Mouse (Mus musculus): Measurements from ENCODE around the gene Nfix.

Nfix gene

DNA sequence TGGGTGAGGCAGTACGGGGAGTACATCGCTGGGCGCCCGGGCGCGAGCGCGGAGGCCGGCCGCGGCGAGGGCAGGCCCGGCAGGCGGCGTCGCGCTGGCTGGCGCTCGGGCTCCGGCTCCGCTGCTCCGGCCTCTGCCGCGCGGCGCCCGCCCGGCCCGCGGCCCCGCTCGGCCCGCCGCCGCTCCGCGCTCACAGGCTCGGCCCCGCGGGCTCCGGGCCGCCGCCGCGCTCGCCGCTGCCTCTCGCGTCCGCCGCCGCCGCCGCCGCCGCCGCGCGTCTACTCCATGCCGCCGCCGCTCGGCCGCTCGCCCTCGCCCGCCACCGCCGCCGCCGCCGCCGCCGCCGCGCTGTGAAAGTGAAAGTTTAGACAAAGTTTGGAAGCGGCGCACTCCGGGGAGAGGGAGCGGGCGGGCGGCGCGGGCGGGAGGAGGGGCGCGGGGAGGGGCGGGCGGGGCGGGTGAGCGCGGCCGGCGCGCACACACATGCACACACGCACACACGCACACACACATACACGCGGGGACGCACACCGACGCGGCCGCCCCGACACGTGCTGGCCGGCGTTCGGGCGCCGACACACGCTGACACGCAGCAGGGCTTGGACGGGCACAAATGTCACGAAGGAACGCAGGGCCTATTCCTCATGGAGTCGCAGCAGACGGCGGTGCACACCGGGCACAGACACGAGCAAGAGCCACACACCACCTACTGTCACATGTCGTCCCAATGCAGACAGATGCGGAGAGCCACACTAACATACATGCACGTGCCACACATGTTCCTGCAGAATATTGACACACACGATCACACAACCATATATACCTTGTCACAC, at the start of gene Nfix:
TSS of gene Nfix (minus strand) at position 346 of the 833 bp plus-strand sequence.
- peak; percentile 82 for DNase-seq

DNA sequence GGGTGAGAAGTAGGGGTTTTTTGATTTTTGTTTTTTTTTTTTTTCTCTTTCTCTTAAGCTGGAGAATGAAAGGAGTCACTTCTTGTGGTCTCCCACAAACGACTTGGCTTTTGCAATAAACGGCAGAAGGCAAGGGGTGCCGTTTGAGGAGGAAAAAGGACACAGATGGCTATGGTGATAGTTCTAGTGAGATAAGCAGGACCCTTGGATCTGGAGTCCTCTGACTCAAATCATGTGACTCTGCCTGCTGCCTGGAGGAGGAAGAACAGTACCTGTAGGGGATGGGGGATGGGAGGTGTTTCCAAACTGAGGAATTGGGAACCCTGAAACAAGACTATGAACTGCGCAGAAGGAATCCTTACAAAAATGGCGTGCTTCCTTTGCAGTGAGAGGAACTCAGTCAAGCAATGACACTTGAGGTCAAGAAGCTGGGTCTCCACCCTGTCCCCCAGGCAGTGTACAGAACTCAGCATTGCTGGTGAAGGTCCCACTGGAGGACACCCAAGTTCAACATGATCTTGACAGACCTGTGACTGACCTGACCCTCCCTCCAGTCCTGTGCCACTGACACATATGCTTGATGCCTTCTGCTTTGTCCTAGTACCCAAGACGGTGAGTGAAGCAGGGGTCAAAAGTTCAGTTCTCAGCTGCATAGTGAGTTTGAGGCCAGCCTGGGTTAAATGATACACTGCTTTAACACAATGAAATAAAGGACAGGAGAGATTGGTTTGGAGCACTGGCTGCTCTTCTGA, 47.7 kb upstream of the Nfix start:
- no peak for DNase-seq

DNA sequence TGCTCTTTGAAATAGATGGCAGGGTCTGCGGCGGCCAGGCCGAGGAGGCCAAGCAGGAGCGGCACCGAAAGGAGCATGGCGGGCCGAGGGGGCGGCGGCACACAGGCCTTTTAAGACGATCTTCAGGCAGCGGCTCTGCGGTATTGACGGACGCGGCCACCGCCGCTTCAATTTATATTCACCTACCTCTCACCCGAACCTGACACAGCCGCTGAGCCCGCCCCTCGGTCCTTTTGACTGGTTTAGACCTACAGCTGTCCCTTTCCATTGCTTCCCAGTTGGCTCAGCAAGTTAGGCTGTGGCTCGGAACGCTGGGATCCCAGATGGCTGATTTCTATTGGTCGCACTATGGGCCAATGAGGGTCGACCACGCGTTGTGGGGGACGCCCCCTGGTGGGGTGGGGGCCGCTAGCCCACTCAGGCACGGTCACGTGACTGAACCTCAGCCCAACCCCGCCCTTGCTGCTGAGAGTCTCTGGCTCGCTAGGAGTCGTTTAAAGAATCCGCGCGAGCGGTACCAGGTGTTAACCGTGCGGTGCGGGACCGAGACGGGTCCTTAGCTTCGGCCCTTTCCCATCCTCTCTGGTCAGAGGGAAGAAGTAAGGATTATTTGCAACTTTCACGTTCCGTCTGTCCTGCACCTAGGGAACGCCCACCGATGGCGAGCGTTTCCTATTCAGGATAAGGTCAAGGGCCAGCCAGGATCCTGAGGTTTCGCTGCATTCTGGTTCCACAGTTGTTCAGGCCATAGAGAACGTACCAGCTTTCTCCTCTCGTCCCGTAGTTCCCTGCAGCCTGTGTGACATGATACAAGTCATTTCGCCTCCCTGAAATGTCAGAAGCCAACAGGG, 46.8 kb upstream of the Nfix start, which contains the start of gene Calr:
TSS of gene Calr (minus strand) at position 213 of the 851 bp plus-strand sequence.
- peak; percentile 100 for DNase-seq

DNA sequence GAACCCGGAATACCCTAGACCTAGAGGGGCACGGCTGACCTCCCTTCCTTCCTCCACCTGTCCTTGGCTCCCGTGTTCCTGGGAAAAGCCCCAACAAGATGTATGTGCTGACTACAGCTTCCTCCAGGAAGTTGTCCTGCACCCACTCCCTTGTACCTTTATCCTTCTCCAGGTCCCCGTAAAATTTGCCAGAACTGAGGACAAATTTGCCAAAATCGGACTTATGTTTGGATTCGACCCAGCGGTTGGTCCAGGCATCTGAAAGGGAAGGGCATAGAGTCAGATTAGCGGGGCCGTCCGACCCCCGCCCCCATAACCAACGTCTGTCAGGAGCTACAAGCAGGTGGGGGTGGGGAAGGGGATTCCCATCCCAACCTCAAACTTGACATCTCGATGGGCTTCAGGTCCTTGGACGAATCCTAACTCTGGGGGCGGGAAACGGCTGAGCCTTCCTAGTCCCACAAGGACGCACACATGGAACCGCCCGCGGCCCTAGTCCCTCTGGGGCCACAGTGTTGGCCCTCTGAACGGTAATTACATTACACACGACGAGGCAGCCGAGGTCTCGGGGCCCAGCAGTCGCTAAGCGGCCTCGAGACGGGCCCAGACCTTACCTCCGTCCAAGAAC, 46.1 kb upstream of the Nfix start:
- DNase-seq = no peak

DNA sequence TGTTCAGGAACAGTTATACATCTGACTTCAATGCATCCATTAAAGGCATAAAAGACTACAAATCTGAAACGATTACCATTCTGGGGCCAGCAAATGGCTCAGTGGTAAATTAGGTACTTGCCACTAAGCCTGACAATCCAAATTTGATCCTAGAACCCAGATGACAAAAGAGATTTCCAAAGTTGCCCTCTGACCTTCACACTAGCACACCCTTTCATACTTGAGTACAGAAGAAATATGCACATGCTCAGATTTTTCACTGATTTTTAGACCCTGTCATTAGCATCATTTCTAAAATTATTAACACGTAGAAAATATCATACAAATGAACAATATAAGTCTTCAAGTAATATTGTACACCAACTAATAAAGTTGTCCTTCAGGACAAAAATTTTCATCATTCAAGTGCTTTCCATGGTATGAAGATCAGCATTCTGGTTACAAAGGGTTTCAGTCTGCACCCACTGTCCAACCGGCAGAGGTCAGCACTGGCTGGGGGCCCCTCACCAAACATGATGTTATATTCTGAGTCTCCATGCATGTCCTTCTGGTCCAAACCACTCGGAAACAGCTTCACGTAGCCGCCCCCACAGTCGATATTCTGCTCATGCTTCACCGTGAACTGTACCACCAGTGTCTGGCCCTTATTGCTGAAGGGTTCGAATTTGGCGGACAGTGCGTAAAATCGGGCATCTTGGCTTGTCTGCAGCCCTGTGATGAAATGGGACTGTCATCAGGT, 45.4 kb upstream of the Nfix start:
- DNase-seq = peak; percentile 70

DNA sequence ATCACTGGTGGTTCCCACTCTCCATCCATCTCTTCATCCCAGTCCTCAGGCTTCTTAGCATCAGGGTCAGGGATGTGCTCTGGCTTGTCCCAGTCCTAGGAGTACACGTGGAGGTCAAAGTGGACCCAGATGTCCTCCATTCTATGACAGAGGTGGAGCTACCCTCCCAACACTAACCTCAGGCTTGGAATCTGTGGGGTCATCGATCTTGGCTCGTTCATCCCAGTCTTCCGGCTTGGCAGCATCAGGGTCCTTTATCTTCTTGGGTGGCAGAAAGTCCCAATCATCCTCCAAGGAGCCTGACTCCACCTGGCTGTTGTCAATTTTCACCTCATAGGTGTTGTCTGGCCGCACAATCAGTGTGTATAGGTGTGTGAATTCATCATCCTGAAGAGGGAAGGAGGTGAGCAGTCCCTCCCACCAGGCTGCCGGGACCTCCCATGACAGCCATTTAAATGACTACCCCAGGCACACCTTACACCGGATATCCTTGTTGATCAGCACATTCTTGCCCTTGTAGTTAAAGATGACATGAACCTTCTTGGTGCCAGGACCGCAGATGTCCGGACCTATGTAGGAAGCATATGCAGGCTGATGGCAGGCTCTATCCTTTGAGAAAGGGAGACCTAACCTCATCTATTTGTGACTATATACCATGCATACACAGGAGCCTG, 44.4 kb upstream of the Nfix start:
- no peak for DNase-seq

DNA sequence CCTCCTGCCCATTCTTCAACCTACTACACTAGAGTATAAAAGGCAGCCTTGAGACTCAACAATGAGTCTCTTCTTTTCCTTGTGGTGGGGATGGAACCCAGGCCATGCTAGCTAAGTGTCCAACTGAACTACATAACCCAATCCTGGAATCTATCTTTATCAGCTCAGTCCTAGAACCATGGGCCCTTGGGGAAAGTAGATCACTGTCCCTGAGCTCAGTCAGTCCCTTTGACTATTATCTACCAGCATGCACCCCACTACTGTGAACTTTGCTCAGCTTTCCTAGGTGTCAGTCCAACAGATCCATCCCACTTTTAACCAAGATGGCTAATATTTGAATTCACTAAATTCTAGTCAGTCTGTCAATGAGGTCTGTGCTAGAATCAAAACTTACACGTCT, 41.4 kb upstream of the Nfix start:
- DNase-seq = no peak

DNA sequence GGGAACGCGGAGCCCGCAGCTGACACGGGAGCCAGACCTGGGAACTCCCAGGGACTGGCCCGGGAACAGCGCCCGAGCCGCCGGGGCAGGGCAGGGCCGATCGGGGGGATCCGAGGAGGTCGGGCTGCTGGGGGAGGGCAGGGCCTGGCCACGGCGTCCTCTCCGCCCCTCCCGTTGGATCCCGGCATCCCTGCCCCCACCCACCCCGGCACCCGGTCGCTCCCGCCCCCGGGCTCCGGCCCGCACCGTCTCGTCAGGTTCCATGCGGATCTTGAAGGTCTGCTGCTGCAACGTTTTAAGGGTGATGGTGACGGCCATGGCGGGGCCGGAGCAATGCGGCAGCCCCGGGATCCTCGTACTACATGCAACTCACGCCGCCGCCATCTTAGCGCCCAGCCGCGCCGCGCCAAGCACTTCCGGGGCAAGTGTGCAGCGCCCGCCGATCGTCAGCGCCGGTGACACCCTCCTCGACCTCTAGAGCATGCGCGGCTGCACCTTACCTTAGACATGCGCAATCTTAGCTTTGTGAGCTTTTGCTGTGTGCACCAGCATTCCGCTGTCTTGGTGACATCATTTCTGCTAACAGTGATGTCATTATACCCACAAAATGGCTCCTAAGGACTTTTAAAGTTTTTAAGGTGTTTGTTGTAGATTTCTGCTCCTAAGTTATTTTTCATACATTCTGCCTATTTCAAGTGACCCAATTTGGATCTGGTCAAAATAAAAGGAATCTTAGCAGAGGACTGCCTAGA, 40.3 kb upstream of the Nfix start, which contains the start of gene Rad23a:
TSS of gene Rad23a (minus strand) at position 418 of the 752 bp plus-strand sequence.
- peak; percentile 94 for DNase-seq

DNA sequence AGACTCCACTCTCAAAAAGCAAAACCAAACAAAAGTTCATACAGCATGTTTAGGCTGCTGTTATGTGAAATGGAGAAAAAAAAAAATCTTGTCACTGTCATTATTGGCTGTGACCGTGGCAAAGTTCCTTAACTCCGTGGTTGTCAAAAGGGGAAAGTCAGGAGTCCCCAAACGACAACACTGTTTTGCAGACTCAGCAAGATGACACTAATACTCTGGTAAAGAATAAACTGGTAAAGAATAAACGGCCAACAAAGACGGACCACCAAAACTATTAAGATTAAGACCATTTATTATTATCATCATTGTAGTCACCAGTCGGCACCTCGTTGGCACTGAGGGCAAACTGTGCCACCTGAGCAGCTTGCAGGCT, 39.7 kb upstream of the Nfix start:
- DNase-seq = no peak

DNA sequence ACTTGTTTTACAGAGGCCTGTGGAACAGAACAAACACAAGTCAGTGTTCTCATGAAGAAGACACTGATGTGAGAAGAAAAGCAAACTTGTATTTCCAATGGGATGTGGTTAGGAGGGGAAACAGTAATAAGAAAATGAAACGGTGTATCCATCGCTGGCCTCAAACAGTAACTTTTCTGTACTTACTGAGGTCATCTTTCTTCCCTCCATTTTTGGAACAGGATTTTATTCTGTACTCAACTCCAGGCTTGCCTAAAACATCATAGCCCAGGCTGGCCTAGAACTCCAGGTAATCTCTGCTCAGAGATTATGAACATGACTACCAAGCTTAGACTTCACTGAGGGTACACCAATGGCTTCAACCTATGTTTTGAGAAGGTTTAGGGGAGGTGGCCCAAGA, 39.3 kb upstream of the Nfix start:
- no peak for DNase-seq

DNA sequence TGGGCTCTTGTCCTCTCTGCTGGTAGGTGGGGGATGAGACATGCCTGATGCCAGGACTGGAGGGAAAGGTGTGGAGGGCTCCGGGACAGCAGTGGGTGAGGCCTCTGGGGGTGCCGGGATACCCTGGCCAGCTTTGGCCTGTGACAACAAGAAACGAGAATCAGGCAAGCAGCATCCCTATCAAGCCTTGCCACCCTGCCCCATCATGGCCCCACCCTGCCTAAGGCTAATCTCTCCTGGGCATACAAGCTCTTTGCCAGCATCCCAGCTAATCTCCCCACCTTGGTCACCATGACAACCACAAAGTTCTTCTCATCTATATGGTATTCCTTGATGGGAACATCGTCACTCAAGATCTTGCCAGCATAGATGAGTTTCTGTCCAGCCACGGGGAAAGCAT, 38.4 kb upstream of the Nfix start:
- DNase-seq = no peak

DNA sequence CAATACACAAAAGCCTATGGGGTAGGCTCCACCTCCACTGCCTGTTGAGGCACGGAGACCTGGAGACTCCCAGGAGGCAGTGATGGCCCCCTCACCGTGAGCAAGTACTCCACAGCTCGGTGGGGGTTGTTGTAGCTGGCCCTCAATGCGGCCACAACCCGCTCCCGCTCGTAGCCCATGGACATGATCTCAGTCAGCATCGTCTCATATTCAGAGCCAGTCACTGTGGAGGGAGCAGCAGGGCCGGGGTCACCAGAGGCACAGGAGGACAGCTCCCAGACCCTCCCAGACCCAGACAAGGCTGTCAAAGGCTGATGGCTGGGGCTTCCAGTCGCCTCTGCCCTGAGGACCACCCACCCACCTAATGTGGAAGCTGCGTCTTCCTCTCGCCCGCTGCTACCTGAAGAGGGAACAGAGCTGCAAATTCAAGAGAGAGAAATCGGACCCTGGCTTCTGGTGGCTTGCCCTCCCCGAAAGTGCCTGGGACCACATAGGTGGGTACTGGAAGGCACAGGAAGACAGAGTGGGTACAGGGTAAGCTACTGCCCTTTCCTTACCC, 37.8 kb upstream of the Nfix start:
- no peak for DNase-seq

DNA sequence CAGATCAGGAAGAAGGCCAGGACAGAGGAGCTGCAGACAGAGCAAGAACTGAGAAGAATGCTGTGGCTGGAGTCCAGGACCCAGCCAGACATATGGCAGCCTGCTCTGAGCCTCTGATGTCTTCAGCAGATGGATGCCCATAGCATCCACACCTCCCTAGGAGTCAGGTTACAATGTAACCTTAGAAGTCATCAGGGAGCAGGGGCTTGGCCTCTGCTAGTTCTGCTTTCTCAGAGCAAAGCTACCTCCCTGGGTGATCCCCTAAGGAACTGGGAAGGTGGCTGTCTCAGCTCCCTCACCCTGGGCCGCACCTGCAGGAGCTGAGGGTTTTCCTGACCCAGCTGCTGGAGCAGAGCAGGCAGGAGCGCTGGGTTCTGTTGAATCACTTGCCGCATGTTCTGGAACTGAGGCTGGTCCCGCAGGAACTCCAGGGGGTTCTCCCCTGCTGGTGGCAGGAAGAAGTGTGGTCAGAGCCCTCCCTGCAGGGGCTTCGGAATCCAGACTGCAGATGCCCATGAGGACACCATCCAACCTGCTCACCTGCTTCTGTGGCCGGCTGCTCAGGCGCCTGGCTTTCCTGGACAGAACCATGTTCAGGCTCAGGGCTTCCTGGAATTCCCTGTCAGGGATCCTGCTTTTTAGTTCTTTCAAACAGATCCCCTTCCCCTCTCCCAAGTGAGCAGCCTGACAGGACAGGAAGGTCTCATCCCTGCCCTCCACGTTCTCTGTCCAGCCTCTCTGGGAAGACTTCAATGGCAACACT, 37.2 kb upstream of the Nfix start:
- DNase-seq = no peak

DNA sequence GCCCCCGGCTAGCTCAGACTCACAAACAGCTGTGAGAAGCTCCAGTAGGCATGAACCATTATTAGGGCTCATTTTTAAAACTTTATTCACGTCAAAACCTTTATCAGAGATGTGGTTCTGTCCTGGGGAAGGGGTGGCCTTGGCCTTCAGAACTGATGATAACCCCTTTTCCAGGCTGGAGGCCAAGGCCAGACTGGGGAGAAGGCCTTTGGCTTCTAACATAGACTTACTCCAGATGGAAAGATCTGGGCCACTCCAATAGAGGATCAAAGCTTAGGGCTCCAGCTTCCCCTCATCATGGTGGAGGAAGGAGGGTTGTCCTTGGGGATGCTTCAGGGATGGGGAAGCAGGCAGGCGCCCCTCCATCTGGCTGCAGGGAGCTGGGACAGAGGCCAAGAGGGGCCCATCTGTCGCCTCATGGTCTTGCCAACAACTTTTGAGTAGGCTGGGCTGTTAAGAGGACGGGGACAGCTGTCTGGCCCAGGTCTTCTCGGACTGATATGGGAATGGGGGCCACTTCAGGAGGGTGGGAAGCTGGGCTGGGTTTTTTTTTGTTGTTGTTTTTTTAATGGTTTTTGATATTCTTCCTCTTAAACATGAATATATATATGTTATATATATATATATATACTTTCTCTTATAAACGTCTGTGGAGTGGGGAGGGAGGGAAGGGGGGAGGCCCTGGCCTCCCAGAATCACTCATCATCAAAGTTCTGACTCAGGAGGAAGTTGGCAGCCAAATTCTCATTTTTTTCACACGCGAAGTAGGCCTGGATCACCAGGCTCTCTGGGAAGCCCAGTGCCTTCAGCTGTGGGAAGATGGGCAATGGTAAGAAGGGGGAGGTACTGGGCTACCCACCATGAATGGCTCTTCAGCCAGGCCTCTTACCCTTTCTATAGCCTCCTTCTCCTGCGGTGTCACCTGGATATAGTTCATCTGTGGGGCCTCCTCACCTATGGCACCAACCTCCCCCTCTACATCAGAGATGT, 35.0 kb upstream of the Nfix start:
- DNase-seq = peak; percentile 41

DNA sequence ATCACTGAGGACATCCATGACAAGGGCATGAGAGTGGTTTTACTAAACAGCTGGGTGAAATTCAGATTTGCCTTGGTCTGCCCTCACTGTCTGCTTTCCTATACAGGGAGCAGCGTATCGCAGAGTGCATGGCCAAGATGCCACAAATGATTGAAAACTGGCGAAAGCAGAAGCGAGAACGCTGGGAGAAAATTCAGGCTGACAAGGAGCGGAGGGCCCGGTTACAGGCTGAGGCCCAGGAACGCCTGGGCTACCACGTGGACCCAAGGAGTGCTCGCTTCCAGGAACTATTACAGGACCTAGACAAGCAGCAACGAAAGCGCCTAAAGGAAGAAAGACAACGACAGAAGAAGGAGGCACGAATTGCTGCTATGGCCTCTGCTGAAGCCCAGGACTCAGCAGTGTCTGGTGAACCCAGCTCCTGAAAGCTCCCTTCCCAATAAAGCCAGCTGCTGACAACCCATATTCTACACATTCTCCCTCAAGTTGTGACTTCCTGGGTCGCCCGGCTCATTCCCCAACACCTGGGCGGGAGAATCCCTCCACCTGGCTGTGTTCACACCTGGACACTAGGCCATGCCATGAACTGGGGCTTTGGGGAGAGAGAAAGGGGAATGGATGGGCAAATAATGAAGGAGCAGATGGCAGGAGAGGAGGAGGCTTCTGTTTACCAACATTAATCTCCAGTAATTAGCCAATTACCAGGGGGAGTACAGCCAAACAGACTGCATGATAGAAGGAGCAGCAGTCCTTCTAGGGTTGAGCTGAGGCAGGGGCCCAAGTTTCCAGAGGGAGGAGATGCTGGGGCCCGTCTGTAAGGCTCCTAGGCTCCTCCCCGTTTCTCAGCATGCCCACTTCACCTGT, 34.1 kb upstream of the Nfix start:
- no peak for DNase-seq

DNA sequence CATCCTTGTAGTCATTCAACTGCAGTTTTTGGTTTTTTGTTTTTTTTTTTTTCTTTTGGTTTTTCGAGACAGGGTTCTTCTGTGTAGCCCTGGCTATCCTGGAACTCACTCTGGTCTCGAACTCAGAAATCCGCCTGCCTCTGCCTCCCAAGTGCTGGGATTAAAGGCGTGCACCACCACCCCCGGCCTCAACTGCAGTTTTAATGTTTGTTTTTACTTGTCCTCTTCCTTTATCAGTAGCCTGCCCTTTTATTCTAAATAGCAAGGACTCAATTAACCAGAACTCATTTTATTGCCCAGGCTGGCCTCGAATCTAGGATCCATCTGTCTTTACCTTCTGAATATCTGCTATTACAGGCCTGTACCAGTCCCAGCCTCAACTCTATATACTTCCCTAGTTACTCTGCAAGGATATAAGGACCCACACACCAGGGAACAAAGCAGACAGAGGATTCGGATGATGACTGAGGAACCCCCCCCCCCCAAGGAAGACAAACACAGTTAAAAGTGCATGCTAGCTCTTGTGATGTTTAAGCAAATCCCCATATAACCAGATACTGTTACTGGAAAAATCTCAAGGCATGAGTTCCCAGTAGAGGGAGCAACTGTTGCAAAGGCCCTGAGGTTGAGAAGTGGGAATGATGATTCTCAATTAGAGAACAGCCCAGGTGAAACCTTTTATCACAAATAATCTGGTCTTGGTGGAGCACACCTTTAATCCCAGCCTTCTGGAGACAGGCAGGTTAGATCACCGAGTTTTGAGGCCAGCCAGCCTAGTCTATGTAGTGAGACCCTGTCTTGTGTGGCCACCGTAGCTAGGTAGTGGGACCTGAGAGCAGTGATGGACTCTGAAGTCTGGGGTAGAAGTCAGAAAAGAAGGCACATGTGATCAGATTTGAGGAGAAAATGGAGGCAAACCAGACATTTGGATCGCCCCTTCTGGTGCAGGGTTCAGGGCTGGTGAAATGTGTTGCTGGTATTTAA, 32.9 kb upstream of the Nfix start:
- no peak for DNase-seq
